Mouse (Mus musculus): ENCODE results near the gene Fam163a.

DNA sequence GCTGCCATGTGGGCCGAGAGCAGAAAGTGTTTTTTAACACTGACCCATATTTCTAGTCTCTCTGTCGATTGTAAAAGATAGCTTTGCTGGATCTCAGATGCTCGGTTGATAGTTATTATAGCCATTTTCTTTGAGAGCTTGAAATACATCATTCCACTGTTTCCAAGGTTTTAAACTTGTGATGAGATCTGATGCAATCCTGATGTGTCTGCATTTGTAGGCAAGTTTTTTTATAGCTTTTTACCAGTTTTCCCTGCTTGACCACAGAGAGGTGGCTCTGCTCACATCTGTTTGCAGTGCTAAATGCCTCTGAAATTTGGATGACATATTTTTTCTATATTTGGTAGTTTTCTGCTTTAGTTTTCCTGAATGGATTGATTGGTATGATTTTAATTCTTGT lies 43.1 kb upstream of the Fam163a start:
- TF ChIP-seq CTCF (IDR thresholded peaks at IDR 0.05; ENCODE audit: low read depth, low read length) (no peak), POLR2AphosphoS5 (IDR thresholded peaks at IDR 0.05; ENCODE audit: insufficient replicate concordance, low read depth, low read length) (no peak), TAL1 (conservative IDR thresholded peaks at IDR 0.05; ENCODE audit: low read depth, low read length) (no peak), GATA1 (IDR thresholded peaks at IDR 0.05; ENCODE audit: borderline replicate concordance, low read length) (no peak), GATA2 (IDR thresholded peaks at IDR 0.05; ENCODE audit: borderline replicate concordance, low read depth, low read length) (no peak)
